Mouse (Mus musculus) left cerebral cortex, adult 8-10 months (tissue): ENCODE measurements around the gene Clrn3. TPM values are rescaled to one million over a fixed set of nuclear protein-coding genes. Genes with fewer than 3 reads are reported as not detected.
"Not testable (repeated sequence)": the region's sequence is repeated elsewhere in the genome, so short reads cannot be mapped to it uniquely, and the experiment has no call there.

ENCODE experiments used
- DNase-seq, 2 experiments: peaks; one replicate each; pipeline ENCODE4 v3.0.0; 2022; ENCODE audit warnings: low spot score in 2 of 2
- total RNA-seq, 4 experiments: library from RNA; stranded (reverse); gene quantifications; 2 replicates each; pipeline ENCODE4 v1.2.4; 2022

The Clrn3 gene
- total RNA-seq, 4 experiments from 2014 or later, result not detected

DNA sequence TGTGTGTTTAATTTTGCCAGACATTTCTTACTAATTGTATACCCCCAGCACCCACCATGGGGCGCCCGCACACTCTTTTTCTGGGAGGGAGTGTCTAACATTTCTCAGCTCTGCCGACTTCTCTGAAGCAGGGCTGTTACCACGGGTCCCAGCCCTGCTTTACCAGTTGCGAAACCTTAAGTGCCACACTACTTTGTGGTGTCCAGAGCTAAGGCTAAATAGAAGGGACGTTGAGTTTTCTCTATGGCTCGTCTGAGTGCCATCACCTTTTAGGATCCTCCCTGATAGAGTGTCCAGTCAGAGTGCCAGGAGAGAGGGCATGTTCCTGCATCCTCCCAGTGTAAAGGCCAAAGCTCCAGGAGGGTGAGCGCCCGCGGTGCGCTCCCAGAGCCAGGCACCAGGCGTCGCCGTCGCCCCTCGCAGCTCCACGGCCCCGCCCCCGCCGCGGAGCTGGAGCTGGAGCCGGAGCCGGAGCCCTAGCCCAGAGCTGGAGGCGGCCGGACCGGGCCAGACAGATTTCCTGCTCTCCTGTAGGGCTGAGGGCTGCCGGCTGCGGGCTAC is 9.0 kb upstream of the Clrn3 start, which contains the start of gene Ptpre:
TSS of gene Ptpre (plus strand) at position 141 of the 561 bp plus-strand sequence.
- peak; percentile 80 for DNase-seq

DNA sequence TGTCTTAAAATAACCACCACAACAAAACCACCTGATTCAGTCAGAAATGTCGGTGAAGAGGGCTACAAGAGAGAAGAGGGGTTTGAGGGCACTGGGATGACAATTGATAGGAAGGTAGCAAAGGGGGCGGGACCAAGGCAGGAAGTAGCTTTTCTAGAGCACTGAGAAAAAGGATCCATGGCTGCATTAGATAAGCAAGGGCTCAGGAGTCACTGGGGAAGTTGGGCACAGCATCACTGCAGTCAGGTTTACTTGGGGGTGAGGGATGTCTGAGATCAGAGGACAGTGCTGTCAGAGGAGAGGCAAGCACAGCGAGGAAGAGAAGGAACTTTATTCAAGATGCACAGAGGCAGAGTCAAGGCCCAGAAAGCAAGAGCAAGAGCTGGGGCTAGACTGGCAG is 7.5 kb upstream of the Clrn3 start:
- no peak for DNase-seq

DNA sequence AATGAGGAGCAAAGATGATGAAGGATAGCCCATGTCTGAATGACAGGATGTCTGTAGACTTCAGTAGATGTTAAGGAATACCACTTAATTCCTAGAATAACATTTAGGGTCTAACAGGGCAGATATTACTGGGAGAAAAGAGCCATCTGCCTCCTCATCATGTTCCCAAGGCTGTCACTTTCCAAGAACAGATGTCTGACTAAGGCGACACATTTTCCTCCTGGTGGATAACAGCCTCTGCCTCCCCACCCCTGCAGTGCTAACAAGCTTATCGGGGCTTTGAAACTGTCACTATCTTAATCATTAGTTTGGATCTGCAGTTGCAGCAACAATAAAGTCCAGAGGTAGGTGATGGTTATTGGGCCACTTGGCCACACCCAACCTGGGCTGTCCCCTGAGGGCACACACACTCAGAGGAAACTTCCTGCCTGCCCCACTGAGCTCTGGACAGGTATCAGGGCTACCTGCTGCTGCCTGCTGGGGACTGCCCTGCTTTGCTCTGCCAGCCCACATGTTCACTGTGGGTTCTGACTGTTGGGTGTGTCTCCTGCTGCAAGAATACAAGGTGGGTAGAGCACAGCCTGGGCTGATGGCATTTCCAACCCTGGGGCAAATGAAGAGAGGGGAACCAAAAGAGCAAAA is 6.2 kb upstream of the Clrn3 start:
- no peak for DNase-seq

DNA sequence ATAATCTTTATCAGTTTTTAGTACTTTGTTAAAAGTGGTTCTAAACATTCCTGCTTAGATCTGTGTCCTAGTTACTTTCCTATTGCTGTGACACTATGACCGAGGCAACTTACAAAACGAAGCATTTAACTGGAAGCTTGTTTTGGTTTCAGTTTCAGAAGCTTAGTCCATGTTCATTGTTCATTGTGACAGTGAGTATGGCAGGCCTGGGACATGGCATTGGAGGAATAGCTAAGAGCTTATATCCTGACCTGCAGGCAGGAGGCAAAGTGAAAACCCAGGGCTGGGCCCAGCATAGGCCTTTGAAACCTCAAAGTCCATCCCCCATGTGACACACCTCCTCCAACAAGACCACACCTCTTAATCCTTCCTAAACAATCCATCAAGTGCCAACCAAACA is 614 bp upstream of the Clrn3 start:
- DNase-seq, result no peak

DNA sequence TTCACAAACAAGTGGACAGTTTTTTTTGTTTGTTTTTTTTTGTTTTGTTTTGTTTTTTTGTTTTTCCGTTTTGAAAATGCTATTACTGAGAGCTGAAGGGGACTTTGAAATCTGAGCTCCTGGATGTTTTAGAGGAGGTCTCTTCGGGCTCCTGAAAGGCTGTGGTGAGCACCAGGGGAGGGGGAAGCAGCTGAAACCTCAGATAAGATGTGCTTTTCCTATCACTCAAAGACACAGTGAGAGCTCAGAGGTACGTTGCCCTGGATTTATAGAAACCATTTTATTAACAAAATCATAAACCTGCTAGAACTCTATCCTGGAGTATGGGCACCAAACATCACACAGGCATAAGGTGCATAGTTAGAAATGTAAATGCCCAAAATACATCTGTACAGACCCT is 1.3 kb downstream of the Clrn3 start:
- no peak for DNase-seq

DNA sequence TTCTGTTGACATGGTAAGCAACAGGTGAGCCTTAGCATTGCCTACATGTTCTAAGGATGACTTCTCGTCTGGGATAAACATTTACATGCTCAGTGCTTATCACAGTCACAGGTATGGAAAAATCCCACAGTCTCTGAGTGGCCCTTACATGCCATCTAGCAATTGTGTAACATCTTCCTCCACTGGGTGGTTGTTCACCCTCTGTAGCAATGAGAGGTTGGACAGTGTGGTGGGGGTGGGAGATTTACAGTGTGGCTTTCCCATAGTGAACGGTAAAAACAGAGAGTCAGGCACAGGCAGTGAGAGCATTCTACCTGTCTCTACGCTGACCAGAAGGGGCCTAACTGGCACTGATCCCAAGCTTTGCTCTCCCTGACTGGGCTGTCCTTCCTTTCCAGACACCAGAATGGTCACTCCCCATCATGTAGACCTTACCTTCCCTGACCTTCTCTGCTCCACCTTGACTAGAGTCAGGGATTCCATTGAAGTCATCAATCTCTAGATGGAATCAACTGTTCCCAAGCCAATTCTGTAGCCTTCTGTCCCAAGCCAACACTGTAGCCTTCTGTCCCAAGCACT is 1.8 kb downstream of the Clrn3 start:
- no peak for DNase-seq

DNA sequence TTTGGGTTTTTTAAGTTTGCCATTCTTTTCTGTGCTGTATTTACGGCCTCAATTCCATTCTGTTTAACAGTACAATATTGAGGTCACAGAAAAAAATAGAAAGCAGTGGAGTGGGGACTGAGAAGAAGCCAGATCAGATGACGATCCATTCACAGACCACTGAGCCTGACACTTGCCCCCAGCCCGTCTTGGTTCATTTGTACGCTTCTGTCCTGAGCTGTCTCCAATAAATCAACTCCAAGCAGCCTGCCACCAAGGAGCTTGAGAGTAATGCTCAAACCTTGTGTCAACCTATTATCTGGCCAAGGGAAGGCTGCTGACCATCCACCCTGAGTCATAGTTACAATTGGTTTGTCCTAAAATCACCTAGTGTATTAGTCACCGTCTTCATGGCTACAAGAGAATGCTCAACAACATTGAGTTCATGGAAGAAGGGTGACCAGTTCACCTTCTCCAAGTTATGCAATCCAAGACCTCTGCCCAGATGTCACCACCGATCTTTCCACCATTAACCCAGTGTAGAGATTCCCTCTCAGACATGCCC is 4.0 kb downstream of the Clrn3 start:
- no peak for DNase-seq

DNA sequence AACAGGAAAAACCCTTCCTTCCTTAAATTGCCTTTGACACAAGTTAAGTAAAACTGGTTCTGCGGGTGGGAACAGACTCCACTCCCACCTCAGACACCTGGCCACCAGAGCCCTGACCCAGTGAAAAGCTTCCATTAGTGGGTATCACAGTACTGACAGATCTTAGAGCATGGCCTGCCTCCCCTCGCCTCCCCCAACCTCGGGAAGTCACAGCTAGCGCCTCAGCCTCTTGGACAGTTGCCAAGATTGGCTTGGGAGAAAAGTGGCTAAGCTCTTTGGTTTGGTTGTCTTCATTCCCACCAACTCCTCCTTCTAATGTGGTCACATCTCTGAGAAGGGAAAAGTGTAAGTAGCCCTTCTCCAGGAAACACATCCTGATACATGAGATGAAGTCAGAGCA is 4.5 kb downstream of the Clrn3 start:
- no peak for DNase-seq

DNA sequence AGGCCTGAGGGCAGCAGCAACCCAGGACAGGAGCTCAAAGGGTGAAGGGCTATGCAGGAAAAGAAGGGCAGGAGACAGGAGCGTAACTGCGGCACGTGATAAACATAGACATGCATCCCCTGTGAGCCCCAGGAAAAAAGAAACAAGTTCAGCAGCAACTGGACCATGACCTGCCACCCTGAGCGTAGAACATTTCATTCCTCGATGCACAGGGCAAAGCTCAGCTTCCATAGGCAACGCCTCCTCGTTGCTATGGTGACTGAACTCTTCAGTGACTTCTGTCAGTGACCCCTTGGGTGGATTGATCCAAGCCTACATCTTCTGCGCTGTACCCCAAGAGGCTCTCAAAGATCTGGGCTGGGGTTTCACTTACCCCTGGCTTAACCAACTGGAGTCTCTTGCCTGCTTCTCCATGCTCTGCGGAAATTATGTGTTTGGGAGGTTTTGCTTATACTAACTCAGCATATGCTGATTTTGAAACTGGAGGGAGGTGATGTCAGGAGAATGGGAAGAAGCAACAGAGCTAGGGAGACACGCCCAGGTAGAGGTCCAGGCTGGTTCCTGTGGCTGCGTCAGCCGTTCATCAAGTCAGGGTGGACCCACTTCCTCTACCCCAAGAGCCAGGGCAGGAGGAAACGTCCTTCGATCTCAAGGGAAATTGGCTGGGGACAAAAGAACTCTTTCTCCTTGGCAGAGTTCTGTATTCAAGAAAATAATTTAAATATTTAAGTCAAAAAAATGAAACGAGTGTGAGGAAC is 6.5 kb downstream of the Clrn3 start:
- DNase-seq, result no peak

DNA sequence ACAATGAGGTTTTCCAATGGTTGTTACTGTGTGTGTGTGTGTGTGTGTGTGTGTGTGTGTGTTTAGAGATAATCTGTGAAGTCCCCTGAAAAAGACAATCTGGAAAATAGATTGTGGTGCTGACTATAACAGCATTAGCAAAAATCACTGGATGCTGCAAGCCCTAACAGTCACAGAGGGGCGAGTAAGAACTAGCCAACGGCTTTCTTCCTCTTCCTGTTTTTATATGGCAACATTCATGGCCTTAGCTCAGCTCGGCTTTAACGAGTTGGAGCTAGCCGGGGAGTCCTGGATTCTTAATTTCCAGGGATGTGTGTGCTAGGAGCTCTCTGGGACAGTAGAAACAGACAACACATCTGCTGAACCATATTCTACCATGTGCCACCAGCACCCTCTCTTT is 8.2 kb downstream of the Clrn3 start:
- no peak for DNase-seq

DNA sequence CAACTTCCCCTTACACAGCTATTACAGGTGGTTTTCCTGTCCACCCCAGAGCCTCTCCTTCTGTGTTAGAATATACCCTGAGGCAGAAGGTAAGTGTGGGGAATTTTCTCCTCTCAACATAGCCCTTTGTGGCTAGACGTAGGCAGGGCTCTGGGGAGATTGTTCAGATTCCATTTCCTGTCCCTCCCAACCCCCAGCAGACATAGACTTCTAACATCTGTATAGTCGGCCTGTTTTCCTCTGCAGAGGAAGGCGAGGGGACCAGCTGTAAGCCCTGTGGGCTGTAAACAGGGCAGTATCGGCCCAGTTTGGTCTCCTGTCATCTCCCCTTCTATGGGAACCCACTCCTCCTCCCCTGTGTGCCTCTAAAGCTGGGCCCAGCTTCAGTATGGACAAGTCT is 11.3 kb downstream of the Clrn3 start:
- no peak for DNase-seq

DNA sequence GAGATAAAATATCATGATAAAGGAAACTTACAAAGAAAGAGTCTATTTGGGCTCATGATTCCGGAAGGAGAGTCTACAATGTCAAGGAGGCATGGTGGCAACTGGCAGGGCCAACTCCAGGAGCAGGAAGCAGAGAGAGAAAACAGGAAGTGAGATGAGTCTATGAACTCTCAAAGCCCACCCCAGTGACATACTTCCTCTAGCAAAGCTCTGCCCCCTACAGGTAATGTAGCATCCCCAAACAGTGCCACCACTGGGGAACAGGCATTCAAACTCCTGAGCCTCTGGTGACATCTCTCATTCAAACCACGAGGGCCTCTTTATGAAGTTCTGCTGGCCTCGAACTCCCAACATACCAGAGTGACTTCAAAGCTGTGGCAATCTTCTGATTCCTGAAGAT is 16.7 kb downstream of the Clrn3 start:
- no peak for DNase-seq

DNA sequence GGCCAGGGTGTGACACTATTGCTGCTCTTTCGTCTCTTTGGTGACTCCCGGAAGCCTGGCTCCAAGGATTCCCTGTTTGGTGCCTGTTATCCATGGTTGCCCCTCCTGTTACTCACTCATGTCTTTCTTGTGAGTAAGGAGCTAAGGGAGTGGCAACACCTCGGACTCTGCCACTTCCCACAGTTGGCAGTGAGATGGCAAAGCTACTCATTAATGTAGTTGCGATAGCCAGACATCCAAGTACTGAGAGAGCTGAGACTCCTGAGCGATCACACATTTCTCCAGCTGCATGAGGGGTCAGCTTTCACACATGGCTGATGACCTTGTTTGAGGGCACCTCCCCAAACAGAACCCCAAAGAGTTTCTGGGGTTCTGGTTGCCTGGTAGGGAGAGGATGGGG is 18.0 kb downstream of the Clrn3 start:
- no peak for DNase-seq

DNA sequence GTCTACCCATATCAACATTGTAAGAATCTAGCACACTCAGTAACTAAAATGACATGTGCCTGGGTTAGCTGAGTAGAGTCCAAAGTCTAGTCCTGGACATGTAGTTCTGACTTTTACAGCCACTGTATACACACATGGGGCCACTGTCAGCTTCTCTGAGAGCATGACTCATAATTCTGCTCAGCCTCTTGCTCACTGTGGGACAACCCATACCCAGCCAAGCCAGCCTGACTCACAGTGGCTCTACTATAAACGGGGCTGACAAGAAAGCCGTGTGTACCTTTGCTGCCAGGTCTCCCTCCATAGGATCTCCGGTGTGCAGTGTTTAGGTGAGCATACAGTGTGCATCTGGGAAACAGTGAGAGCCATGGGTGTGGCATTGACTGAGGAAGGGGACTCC is 19.2 kb downstream of the Clrn3 start:
- DNase-seq, result no peak

DNA sequence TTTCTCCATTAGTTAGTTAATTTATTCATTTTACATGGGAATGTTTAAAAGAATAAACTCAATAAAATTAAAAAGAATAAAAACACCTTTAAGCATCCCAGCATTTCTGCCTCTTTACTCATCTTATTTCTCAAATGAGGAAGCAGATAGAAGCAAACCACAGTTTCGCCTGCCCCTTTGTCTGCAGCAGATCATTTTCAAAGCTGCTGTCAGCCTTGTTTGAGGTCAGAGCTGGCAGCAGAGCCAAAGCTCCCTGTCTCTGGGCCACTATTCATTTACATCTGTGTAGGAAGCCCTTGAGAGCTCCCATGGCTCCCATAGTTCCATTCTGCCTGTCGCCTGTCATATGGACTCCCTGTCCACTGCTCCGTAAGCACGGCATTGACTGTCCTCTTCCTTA is 19.9 kb downstream of the Clrn3 start:
- DNase-seq, result no peak

DNA sequence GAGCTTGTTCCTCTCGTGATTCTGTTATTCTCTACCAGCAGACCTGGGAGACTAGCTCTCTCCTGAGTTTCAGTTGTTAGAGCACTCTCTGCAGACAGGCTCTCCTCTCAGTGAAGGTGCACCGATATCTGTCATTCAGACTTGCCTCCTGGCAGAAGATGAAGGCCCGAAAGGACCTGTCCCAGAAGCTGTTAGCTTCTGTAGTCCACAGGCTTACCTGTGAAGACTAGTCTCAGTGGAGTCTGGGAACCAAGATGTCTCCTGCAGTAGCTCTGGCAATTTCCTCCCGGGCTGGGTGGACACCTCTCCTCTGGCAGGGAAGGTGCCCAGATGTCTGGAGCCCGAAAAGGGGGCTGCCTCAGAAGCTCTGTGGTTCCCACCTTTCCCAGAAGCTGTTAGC is 21.9 kb downstream of the Clrn3 start:
- not testable (repeated sequence) for DNase-seq

DNA sequence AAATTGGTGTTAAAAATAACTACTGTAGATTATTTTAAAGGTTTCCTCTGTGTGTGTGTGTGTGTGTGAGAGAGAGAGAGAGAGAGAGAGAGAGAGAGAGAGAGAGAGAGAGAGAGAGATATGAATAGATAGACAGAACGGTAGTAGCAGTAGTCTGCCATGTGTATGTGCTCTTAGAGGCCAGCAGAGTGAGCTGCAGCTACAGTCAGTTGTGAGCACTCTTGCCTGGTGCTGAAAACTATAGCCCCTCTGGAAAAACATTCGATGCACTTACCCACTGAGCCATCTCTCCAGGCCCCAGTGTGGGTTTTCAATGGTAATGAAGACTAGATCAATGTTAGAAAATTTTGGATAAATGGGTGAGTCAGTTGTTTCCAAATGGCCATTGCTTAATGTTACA is 29.1 kb downstream of the Clrn3 start:
- no peak for DNase-seq

DNA sequence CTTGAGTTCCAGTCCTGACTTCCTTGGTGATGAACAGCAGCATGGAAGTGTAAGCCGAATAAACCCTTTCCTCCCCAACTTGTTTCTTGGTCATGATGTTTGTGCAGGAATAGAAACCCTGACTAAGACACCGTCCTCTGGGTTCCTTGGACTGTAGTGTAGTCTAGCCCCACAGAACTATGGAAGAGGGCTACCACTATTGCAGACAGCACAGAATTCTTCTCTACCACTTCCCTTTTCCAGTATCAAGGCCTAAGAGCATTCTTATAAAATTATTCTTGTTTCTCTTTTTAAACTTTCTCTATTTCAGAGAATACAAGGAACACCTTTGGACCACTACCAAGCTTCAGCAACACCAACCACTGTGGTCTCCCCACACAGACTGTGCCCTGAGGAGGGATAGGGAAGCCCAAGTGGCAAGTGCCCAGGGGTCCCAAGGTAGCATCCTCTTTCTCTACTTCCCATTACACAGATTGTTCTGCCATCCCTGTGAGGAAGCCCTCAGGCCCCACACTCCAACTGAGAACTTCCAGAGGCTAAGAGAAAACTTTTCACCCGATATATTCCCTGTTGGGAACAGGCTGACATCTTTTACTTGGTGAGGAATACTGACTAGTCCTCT is 29.8 kb downstream of the Clrn3 start:
- no peak for DNase-seq

DNA sequence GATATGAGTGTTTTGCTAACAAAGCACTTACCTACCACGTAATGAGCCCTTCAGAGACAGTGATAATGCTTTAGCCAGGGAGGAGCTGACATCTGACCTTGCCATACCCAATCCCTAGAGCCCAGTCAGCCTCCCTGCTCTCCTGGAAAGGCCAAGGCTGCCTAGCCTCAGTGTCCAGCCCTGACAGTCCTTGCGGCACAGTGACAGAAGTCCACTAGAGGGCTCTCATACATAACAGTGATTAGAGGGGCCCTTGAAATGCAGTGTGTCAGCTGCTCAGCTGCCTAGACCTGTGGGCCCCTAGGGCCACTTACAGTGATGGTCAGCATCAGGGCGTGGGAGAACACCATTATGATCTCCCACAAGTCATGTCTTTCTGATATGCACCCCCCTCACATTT is 33.2 kb downstream of the Clrn3 start:
- DNase-seq, result no peak

DNA sequence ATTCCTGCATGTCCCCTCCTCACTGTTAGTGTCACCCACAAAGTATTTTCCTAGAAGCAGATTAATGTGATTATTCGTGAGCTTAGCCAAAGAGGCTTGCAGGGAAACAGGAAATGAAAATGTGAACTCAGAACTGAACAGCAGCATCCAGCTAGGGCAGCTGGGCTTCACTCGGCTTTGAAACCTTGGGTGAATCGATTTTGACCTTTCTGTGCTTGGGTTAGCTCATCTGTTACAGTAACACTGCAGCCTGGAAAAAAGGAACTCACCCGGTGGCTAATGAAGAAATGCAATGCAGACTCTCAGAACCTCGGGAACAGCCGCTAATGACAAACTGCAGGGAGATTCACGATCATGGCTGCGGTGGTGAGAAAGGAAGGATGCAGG is 38.0 kb downstream of the Clrn3 start:
- no peak for DNase-seq

DNA sequence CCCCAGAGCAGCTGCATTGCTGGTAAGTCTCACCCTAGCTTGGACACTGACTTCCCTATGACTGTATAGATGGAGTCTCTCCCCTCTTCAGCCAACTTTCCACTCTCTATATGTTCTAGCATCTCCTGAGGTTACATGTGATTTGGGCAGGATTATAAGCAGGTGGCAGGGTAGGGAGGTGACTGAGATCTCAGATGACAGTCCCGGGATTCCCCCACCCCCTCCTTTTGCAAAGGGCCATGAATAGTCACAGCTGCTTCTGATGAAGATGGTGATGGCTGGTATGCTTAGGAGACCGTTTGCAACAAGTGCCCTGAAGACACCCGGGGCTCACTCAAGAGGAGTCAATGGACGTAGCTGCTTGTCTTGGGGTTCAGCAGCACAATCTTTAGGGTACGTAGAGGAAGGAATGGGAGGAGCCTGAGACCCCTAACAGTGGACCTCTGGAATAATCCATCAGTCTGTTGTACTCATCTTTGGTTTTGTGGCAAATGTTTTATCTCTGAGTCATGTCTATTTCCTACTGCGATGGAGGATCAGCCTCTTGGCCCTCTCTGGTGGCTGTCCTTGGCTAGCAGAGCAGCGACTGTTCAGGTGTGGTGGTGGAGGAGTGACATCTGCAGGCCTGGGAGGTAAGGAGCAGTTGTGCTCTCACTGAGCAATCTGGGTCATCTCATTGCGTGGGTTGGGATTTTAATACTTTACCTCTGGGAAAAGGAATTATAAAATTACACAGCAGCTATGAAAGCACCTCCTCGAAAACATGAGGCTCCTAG is 38.5 kb downstream of the Clrn3 start:
- DNase-seq, result no peak
